Mouse (Mus musculus) C2C12 (cell line): ENCODE data around the gene Dok4.

Source experiments
- CTCF ChIP-seq: IDR thresholded peaks from one replicate; pipeline ENCODE4 v1.5.1; 2011; ENCODE audit not compliant: control insufficient read depth, insufficient read depth, insufficient read length
- FOSL1 ChIP-seq: IDR thresholded peaks from one replicate; pipeline ENCODE4 v1.8.0; 2011; ENCODE audit warnings: mild to moderate bottlenecking, low read length; ENCODE audit not compliant: poor library complexity, insufficient read depth, severe bottlenecking
- MAX ChIP-seq: IDR thresholded peaks from one replicate; pipeline ENCODE4 v1.6.1; 2011; ENCODE audit warnings: mild to moderate bottlenecking, control low read depth
- MYOD1 ChIP-seq: IDR thresholded peaks from one replicate; pipeline ENCODE4 v1.6.1; 2011; ENCODE audit warnings: low read depth; ENCODE audit not compliant: control insufficient read depth, insufficient read length
- MYOG ChIP-seq: IDR thresholded peaks from one replicate; pipeline ENCODE4 v1.6.1; 2011; ENCODE audit not compliant: control insufficient read depth, insufficient read length; ENCODE audit errors: extremely low read depth
- USF1 ChIP-seq: IDR thresholded peaks from one replicate; pipeline ENCODE4 v1.6.1; 2011; ENCODE audit warnings: low read depth, mild to moderate bottlenecking, control low read depth, moderate library complexity

GRCm38 (mm10) chr8:94892917-94893316 is 16.8 kb upstream of the Dok4 start:
- TF ChIP-seq CTCF, result no peak
- TF ChIP-seq FOSL1, result no peak
- no peak for TF ChIP-seq MYOG
- no peak for TF ChIP-seq USF1
- no peak for TF ChIP-seq MAX
- no peak for TF ChIP-seq MYOD1
